Mouse (Mus musculus) cortical plate, adult 2 months (tissue): Measurements from ENCODE around the gene Gm37240.
"Not testable (repeated sequence)": the region's sequence is repeated elsewhere in the genome, so short reads cannot be mapped to it uniquely, and the experiment has no call there.

Source experiments
- CTCF ChIP-seq: fragments of 200-500 bp; IDR thresholded peaks from 2 replicates; pipeline ENCODE4 v1.5.1; 2011; ENCODE audit warnings: mild to moderate bottlenecking, control low read depth, low read length; ENCODE audit not compliant: insufficient read depth; ENCODE audit errors: extremely low read depth
- POLR2A ChIP-seq: fragments of 200-500 bp; IDR thresholded peaks from 2 replicates; pipeline ENCODE4 v1.6.1; 2011; ENCODE audit warnings: mild to moderate bottlenecking, low read length, control low read depth; ENCODE audit not compliant: insufficient read depth; ENCODE audit errors: extremely low read depth

GRCm38 (mm10) chr3:84861817-84862216 is 1025.5 kb downstream of the Gm37240 start:
- not testable (repeated sequence) for TF ChIP-seq CTCF, POLR2A
